Mouse (Mus musculus) granulocyte monocyte progenitor cell, adult 5-6 weeks (primary cell): ENCODE results near the gene Cnksr1. TPM values are rescaled to one million over a fixed set of nuclear protein-coding genes. Genes with fewer than 3 reads are reported as not detected.

Source experiments
- ATAC-seq: replicated peaks from 2 replicates; pipeline ENCODE4 v1.8.0; 2016; ENCODE audit warnings: mild to moderate bottlenecking, moderate TSS enrichment, inconsistent platforms; ENCODE audit not compliant: poor library complexity, severe bottlenecking
- total RNA-seq, 2 experiments: library from RNA; stranded (forward) in 1 of 2; stranded (reverse) in 1 of 2; fragments of 200-712, 200-1000 nt in 1 of 2; fragments of >200 nt in 1 of 2; fragmentation: Nextera tagmentation in 1 of 2; gene quantifications; 2 replicates each; pipeline ENCODE4 v1.2.3; 2014 to 2017

Cnksr1 gene
- total RNA-seq, 2 experiments from 2014 or later = not detected

GRCm38 (mm10) chr4:134222793-134223600 is 15.2 kb downstream of the Cnksr1 start:
- ATAC-seq = no peak

GRCm38 (mm10) chr4:134206488-134207053 is 31.6 kb downstream of the Cnksr1 start:
- ATAC-seq = no peak

GRCm38 (mm10) chr4:134203340-134203896 is 34.8 kb downstream of the Cnksr1 start:
- peak; percentile 93 for ATAC-seq

GRCm38 (mm10) chr4:134202904-134203303 is 35.3 kb downstream of the Cnksr1 start, which contains the start of gene Gm7534:
TSS of gene Gm7534 (minus strand) at chr4:134203004.
- ATAC-seq = no peak

- no peak for ATAC-seq
Measured at GRCm38 (mm10) chr4:134199371-134199770, 38.8 kb downstream of the Cnksr1 start.

GRCm38 (mm10) chr4:134186268-134186667 is 51.9 kb downstream of the Cnksr1 start:
- 0 out of 2 replicates have a peak, but pooled peaks have one; percentile 8 for ATAC-seq

GRCm38 (mm10) chr4:134185569-134185968 is 52.6 kb downstream of the Cnksr1 start:
- no peak for ATAC-seq

- ATAC-seq = no peak
Measured at GRCm38 (mm10) chr4:134183711-134184110, 54.5 kb downstream of the Cnksr1 start.

- no peak for ATAC-seq
Measured at GRCm38 (mm10) chr4:134181825-134182224, 56.4 kb downstream of the Cnksr1 start.

GRCm38 (mm10) chr4:134181112-134181511 is 57.1 kb downstream of the Cnksr1 start:
- ATAC-seq = no peak

Other genes starting within 250 kb of the Cnksr1 start
- 45.3 and 57.1 TPM in 2 replicates for gene Dhdds, start 237.5 kb downstream of the Cnksr1 start, total RNA-seq (2014; fragmentation: Nextera tagmentation)
- 22.8 and 24.8 TPM in 2 replicates for gene Dhdds, start 237.5 kb downstream of the Cnksr1 start, total RNA-seq (2017)
- gene Lin28a, start 219.6 kb downstream of the Cnksr1 start, total RNA-seq (2014; fragmentation: Nextera tagmentation) = 2.1 and 13.9 TPM in 2 replicates
- gene Lin28a, start 219.6 kb downstream of the Cnksr1 start, total RNA-seq (2017) = 4.0 and 10.5 TPM in 2 replicates
- gene Zfp683, start 184.6 kb downstream of the Cnksr1 start, total RNA-seq (2014; fragmentation: Nextera tagmentation) = not detected in 2 replicates
- gene Zfp683, start 184.6 kb downstream of the Cnksr1 start, total RNA-seq (2017) = not detected in 2 replicates
- gene Crybg2, start 177.6 kb downstream of the Cnksr1 start, total RNA-seq (2014; fragmentation: Nextera tagmentation) = 0.38 and 1.3 TPM in 2 replicates
- gene Crybg2, start 177.6 kb downstream of the Cnksr1 start, total RNA-seq (2017) = not detected in 2 replicates
- gene Cd52, start 143.3 kb downstream of the Cnksr1 start, total RNA-seq (2014; fragmentation: Nextera tagmentation) = 240 and 247 TPM in 2 replicates
- gene Cd52, start 143.3 kb downstream of the Cnksr1 start, total RNA-seq (2017) = 259 and 330 TPM in 2 replicates
- gene Ubxn11, start 135.8 kb downstream of the Cnksr1 start, total RNA-seq (2014; fragmentation: Nextera tagmentation) = 14.4 and 30.2 TPM in 2 replicates
- 4.8 and 11.2 TPM in 2 replicates for gene Ubxn11, start 135.8 kb downstream of the Cnksr1 start, total RNA-seq (2017)
- 841 and 871 TPM in 2 replicates for gene Sh3bgrl3, start 109.6 kb downstream of the Cnksr1 start, total RNA-seq (2014; fragmentation: Nextera tagmentation)
- gene Sh3bgrl3, start 109.6 kb downstream of the Cnksr1 start, total RNA-seq (2017) = 333 and 394 TPM in 2 replicates
- gene Cep85, start 51.3 kb downstream of the Cnksr1 start, total RNA-seq (2014; fragmentation: Nextera tagmentation) = 20.8 and 28.9 TPM in 2 replicates
- gene Cep85, start 51.3 kb downstream of the Cnksr1 start, total RNA-seq (2017) = 26.7 and 33.7 TPM in 2 replicates
- gene Gm7534, start 35.4 kb downstream of the Cnksr1 start, total RNA-seq (2014; fragmentation: Nextera tagmentation) = not detected in 2 replicates
- gene Gm7534, start 35.4 kb downstream of the Cnksr1 start, total RNA-seq (2017) = not detected in 2 replicates
- gene Catsper4, start 11.0 kb downstream of the Cnksr1 start, total RNA-seq (2014; fragmentation: Nextera tagmentation) = not detected in 2 replicates
- gene Catsper4, start 11.0 kb downstream of the Cnksr1 start, total RNA-seq (2017) = not detected in 2 replicates
- not detected in 2 replicates for gene E130218I03Rik, start 5.3 kb upstream of the Cnksr1 start, total RNA-seq (2014; fragmentation: Nextera tagmentation)
- gene E130218I03Rik, start 5.3 kb upstream of the Cnksr1 start, total RNA-seq (2017) = 0.21 and 0.22 TPM in 2 replicates
- 13.4 and 16.2 TPM in 2 replicates for gene Zfp593, start 7.2 kb upstream of the Cnksr1 start, total RNA-seq (2014; fragmentation: Nextera tagmentation)
- 9.4 and 18.7 TPM in 2 replicates for gene Zfp593, start 7.2 kb upstream of the Cnksr1 start, total RNA-seq (2017)
- not detected in 2 replicates for gene Gm30191, start 8.5 kb upstream of the Cnksr1 start, total RNA-seq (2014; fragmentation: Nextera tagmentation)
- not detected in 2 replicates for gene Gm30191, start 8.5 kb upstream of the Cnksr1 start, total RNA-seq (2017)
- not detected in 2 replicates for gene Grrp1, start 15.7 kb upstream of the Cnksr1 start, total RNA-seq (2014; fragmentation: Nextera tagmentation)
- gene Grrp1, start 15.7 kb upstream of the Cnksr1 start, total RNA-seq (2017) = not detected in 2 replicates
- 17.6 and 18.5 TPM in 2 replicates for gene Pdik1l, start 49.5 kb upstream of the Cnksr1 start, total RNA-seq (2014; fragmentation: Nextera tagmentation)
- 35.4 and 41.7 TPM in 2 replicates for gene Pdik1l, start 49.5 kb upstream of the Cnksr1 start, total RNA-seq (2017)
- gene Trim63, start 76.7 kb upstream of the Cnksr1 start, total RNA-seq (2014; fragmentation: Nextera tagmentation) = not detected in 2 replicates
- gene Trim63, start 76.7 kb upstream of the Cnksr1 start, total RNA-seq (2017) = not detected in 2 replicates
- gene Slc30a2, start 104.8 kb upstream of the Cnksr1 start, total RNA-seq (2014; fragmentation: Nextera tagmentation) = not detected in 2 replicates
- gene Slc30a2, start 104.8 kb upstream of the Cnksr1 start, total RNA-seq (2017) = not detected in 2 replicates
- not detected in 2 replicates for gene Extl1, start 145.5 kb upstream of the Cnksr1 start, total RNA-seq (2014; fragmentation: Nextera tagmentation)
- gene Extl1, start 145.5 kb upstream of the Cnksr1 start, total RNA-seq (2017) = not detected in 2 replicates
- gene Pafah2, start 157.9 kb upstream of the Cnksr1 start, total RNA-seq (2014; fragmentation: Nextera tagmentation) = 10.5 and 22.1 TPM in 2 replicates
- gene Pafah2, start 157.9 kb upstream of the Cnksr1 start, total RNA-seq (2017) = 10.4 and 10.6 TPM in 2 replicates
- 878 and 904 TPM in 2 replicates for gene Stmn1, start 229.9 kb upstream of the Cnksr1 start, total RNA-seq (2014; fragmentation: Nextera tagmentation)
- 966 and 982 TPM in 2 replicates for gene Stmn1, start 229.9 kb upstream of the Cnksr1 start, total RNA-seq (2017)